Mouse (Mus musculus): ENCODE measurements around the gene Dnali1. TPM values are rescaled to one million over a fixed set of nuclear protein-coding genes. Genes with fewer than 3 reads are reported as not detected.

Dnali1 gene
- 0.14 TPM for polyA plus RNA-seq (2012; fragmentation: generic; extraction: Trizol)

GRCm38 (mm10) chr4:125065517-125066307, at the start of gene Dnali1:
TSS of gene Dnali1 (minus strand) at chr4:125065703.
- Histone ChIP-seq H3K4me3 (peak within 1 kb of the TSS; percentile 68), H3K79me2 (ENCODE audit: control insufficient read depth, insufficient read depth) (peaks cover 34% of the 10 kb centered on the region), H3K36me3 (ENCODE audit: control insufficient read depth, insufficient read depth) (peaks cover 17% of the 10 kb centered on the region), H3K4me2 (ENCODE audit: low read depth) (peak within 1 kb of the TSS; percentile 95), H3K27me3 (ENCODE audit: control insufficient read depth, insufficient read depth, insufficient read length) (no peaks in the 10 kb centered on the region), H3ac (ENCODE audit: control insufficient read depth, insufficient read length) (peak within 1 kb of the TSS; percentile 90)
- TF ChIP-seq TCF12 (IDR thresholded peaks at IDR 0.05; ENCODE audit: insufficient read depth, poor library complexity, severe bottlenecking) = no peak
- TF ChIP-seq CEBPB (IDR thresholded peaks at IDR 0.05; ENCODE audit: insufficient read depth, poor library complexity, severe bottlenecking) = no peak
- no peak for TF ChIP-seq REST (IDR thresholded peaks at IDR 0.05; ENCODE audit: insufficient read depth, insufficient read length)
- no peak for TF ChIP-seq USF1 (IDR thresholded peaks at IDR 0.05; ENCODE audit: low read depth)
- TF ChIP-seq TCF3 (IDR thresholded peaks at IDR 0.05; ENCODE audit: insufficient read length, low read depth) = no peak
- no peak for TF ChIP-seq MYOD1 (IDR thresholded peaks at IDR 0.05; ENCODE audit: control insufficient read depth in 1 of 3, insufficient read length in 2 of 3, low read depth in 2 of 3)
- no peak for TF ChIP-seq MAX (IDR thresholded peaks at IDR 0.05; ENCODE audit: low read depth)
- TF ChIP-seq E2F4 (IDR thresholded peaks at IDR 0.05; ENCODE audit: insufficient read depth) = no peak
- no peak for TF ChIP-seq POLR2AphosphoS2 (IDR thresholded peaks at IDR 0.05; ENCODE audit: insufficient read length, low read depth)
- TF ChIP-seq POLR2A (IDR thresholded peaks at IDR 0.05; ENCODE audit: insufficient read length, low read depth) = no peak
- no peak for TF ChIP-seq MYOG (IDR thresholded peaks at IDR 0.05; ENCODE audit: control insufficient read depth in 1 of 3, insufficient read depth in 1 of 3, insufficient read length in 2 of 3, low read depth in 2 of 3)
- no peak for TF ChIP-seq SRF (IDR thresholded peaks at IDR 0.05; ENCODE audit: control insufficient read depth, insufficient read length, low read depth)

- no peak for TF ChIP-seq TCF3 (IDR thresholded peaks at IDR 0.05; ENCODE audit: insufficient read length, low read depth)
- TF ChIP-seq TCF12 (IDR thresholded peaks at IDR 0.05; ENCODE audit: insufficient read depth, poor library complexity, severe bottlenecking) = no peak
- no peak for TF ChIP-seq CEBPB (IDR thresholded peaks at IDR 0.05; ENCODE audit: insufficient read depth, poor library complexity, severe bottlenecking)
- no peak for TF ChIP-seq USF1 (IDR thresholded peaks at IDR 0.05; ENCODE audit: low read depth)
- no peak for TF ChIP-seq MYOG (IDR thresholded peaks at IDR 0.05; ENCODE audit: control insufficient read depth in 1 of 3, insufficient read depth in 1 of 3, insufficient read length in 2 of 3, low read depth in 2 of 3)
- no peak for TF ChIP-seq MYOD1 (IDR thresholded peaks at IDR 0.05; ENCODE audit: control insufficient read depth in 1 of 3, insufficient read length in 2 of 3, low read depth in 2 of 3)
- TF ChIP-seq E2F4 (IDR thresholded peaks at IDR 0.05; ENCODE audit: insufficient read depth) = no peak
- no peak for TF ChIP-seq SRF (IDR thresholded peaks at IDR 0.05; ENCODE audit: control insufficient read depth, insufficient read length, low read depth)
- TF ChIP-seq MAX (IDR thresholded peaks at IDR 0.05; ENCODE audit: low read depth) = no peak
- TF ChIP-seq REST (IDR thresholded peaks at IDR 0.05; ENCODE audit: insufficient read depth, insufficient read length) = no peak
- no peak for TF ChIP-seq POLR2AphosphoS2 (IDR thresholded peaks at IDR 0.05; ENCODE audit: insufficient read length, low read depth)
- TF ChIP-seq POLR2A (IDR thresholded peaks at IDR 0.05; ENCODE audit: insufficient read length, low read depth) = no peak
- no peak overlapping the region for H3ac ChIP-seq (ENCODE audit: control insufficient read depth, insufficient read length)
- H3K4me2 ChIP-seq (ENCODE audit: low read depth) = peak overlapping the region; percentile 65
- peaks cover under 1% of the 10 kb centered on the region for H3K36me3 ChIP-seq (ENCODE audit: control insufficient read depth, insufficient read depth)
- no peaks in the 10 kb centered on the region for H3K79me2 ChIP-seq (ENCODE audit: control insufficient read depth, insufficient read depth)
- H3K27me3 ChIP-seq (ENCODE audit: control insufficient read depth, insufficient read depth, insufficient read length) = no peaks in the 10 kb centered on the region
- H3K4me3 ChIP-seq = no peak overlapping the region
Observed at GRCm38 (mm10) chr4:125115081-125115480, 49.6 kb upstream of the Dnali1 start.

DNA sequence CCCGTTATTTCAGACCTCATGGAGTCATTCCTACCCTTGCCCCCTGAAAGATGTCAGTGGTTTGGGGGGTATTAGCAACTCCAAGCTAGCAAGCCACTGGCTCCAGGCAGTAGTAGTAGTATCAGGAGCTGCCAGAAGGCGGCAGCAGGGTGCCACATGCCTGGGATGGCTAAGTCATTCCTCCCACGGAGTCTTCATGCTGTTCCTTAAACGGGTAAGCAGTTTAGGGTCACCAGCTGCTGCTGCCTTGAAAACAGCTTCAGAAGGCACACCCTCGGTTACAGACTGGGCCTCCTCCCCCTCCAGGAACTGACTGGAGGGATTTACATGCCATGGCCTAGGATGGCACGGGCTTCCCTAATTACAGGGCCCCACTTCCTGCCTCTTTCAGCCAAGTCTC, 49.1 kb upstream of the Dnali1 start:
- H3ac ChIP-seq (ENCODE audit: control insufficient read depth, insufficient read length) = no peak overlapping the region
- peak overlapping the region; percentile 65 for H3K4me2 ChIP-seq (ENCODE audit: low read depth)
- no peak overlapping the region for H3K4me3 ChIP-seq
- H3K27me3 ChIP-seq (ENCODE audit: control insufficient read depth, insufficient read depth, insufficient read length) = no peaks in the 10 kb centered on the region
- no peaks in the 10 kb centered on the region for H3K79me2 ChIP-seq (ENCODE audit: control insufficient read depth, insufficient read depth)
- TF ChIP-seq TCF12 (IDR thresholded peaks at IDR 0.05; ENCODE audit: insufficient read depth, poor library complexity, severe bottlenecking) (peak; percentile 55), MYOD1 (IDR thresholded peaks at IDR 0.05; ENCODE audit: control insufficient read depth in 1 of 3, insufficient read length in 2 of 3, low read depth in 2 of 3) (peak; percentile 79 to 93 (median 83)), POLR2AphosphoS2 (IDR thresholded peaks at IDR 0.05; ENCODE audit: insufficient read length, low read depth) (no peak), MAX (IDR thresholded peaks at IDR 0.05; ENCODE audit: low read depth) (no peak), SRF (IDR thresholded peaks at IDR 0.05; ENCODE audit: control insufficient read depth, insufficient read length, low read depth) (peak; percentile 65), POLR2A (IDR thresholded peaks at IDR 0.05; ENCODE audit: insufficient read length, low read depth) (no peak), REST (IDR thresholded peaks at IDR 0.05; ENCODE audit: insufficient read depth, insufficient read length) (no peak), MYOG (IDR thresholded peaks at IDR 0.05; ENCODE audit: control insufficient read depth in 1 of 3, insufficient read depth in 1 of 3, insufficient read length in 2 of 3, low read depth in 2 of 3) (peak; percentile 11 to 87 (median 87)), E2F4 (IDR thresholded peaks at IDR 0.05; ENCODE audit: insufficient read depth) (no peak), USF1 (IDR thresholded peaks at IDR 0.05; ENCODE audit: low read depth) (no peak), TCF3 (IDR thresholded peaks at IDR 0.05; ENCODE audit: insufficient read length, low read depth) (no peak), CEBPB (IDR thresholded peaks at IDR 0.05; ENCODE audit: insufficient read depth, poor library complexity, severe bottlenecking) (no peak)
- H3K36me3 ChIP-seq (ENCODE audit: control insufficient read depth, insufficient read depth) = no peaks in the 10 kb centered on the region

DNA sequence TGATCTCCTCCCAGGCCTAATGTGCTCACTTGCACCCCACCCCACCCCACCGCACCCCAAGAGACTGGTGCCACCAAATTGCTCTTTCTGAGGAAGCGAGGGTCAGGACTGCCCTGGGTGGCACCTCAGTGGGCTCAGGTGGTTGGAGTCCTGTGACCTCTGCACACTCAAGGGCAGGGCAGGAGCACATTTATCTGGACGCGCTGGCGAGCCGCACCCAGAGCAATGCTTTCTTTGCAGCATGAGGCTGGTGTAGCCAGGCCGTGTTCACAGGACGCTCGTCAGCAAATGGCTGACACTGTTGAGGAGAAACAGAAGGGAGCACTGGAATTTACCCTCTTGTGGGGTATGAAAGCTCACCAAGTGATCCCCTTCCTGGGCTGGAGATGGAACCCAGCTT, 39.9 kb upstream of the Dnali1 start:
- Histone ChIP-seq H3K4me3 (no peak overlapping the region), H3K4me2 (ENCODE audit: low read depth) (no peak overlapping the region), H3ac (ENCODE audit: control insufficient read depth, insufficient read length) (no peak overlapping the region), H3K27me3 (ENCODE audit: control insufficient read depth, insufficient read depth, insufficient read length) (no peaks in the 10 kb centered on the region), H3K36me3 (ENCODE audit: control insufficient read depth, insufficient read depth) (peaks cover 6% of the 10 kb centered on the region), H3K79me2 (ENCODE audit: control insufficient read depth, insufficient read depth) (no peaks in the 10 kb centered on the region)
- TF ChIP-seq E2F4 (IDR thresholded peaks at IDR 0.05; ENCODE audit: insufficient read depth) (no peak), TCF3 (IDR thresholded peaks at IDR 0.05; ENCODE audit: insufficient read length, low read depth) (no peak)
